Mouse (Mus musculus) forebrain, postnatal 0 days (tissue): Measurements from ENCODE around the gene Banp. TPM values are rescaled to one million over a fixed set of nuclear protein-coding genes. Genes with fewer than 3 reads are reported as not detected.

Experiments
- ATAC-seq: fragments of 200-750 bp; cut with Nextera tagmentation; 2 replicates; pipeline ENCODE4 v1.8.0; 2017; ENCODE audit warnings: mild to moderate bottlenecking, moderate library complexity
- DNase-seq: peaks from one replicate; pipeline ENCODE4 v3.0.0-alpha.2; 2015
- H3K27ac ChIP-seq: fragments of 300-500 bp; sonication (generic); 2 replicates; pipeline ENCODE4 v1.5.1; 2014; ENCODE audit warnings: low read depth, mild to moderate bottlenecking, antibody characterized with exemption, low read length, moderate library complexity, mixed read lengths
- H3K27me3 ChIP-seq: fragments of 300-500 bp; sonication (generic); 2 replicates; pipeline ENCODE4 v1.6.1; 2014; ENCODE audit warnings: mild to moderate bottlenecking, low read length, mixed read lengths; ENCODE audit not compliant: insufficient read depth
- H3K36me3 ChIP-seq: fragments of 300-500 bp; sonication (generic); 2 replicates; pipeline ENCODE4 v1.6.1; 2014; ENCODE audit warnings: mild to moderate bottlenecking, moderate library complexity; ENCODE audit not compliant: insufficient read depth
- H3K4me1 ChIP-seq: fragments of 300-500 bp; sonication (generic); 2 replicates; pipeline ENCODE4 v1.6.1; 2014; ENCODE audit warnings: antibody characterized with exemption; ENCODE audit not compliant: insufficient read depth
- H3K4me2 ChIP-seq: fragments of 300-500 bp; sonication (generic); 2 replicates; pipeline ENCODE4 v1.6.1; 2014; ENCODE audit warnings: low read depth, mild to moderate bottlenecking, moderate library complexity
- H3K4me3 ChIP-seq: fragments of 300-500 bp; sonication (generic); 2 replicates; pipeline ENCODE4 v1.5.1; 2014; ENCODE audit warnings: low read depth, low read length, mixed read lengths
- H3K9ac ChIP-seq: fragments of 300-500 bp; sonication (generic); 2 replicates; pipeline ENCODE4 v1.6.1; 2014; ENCODE audit warnings: mild to moderate bottlenecking
- H3K9me3 ChIP-seq: fragments of 300-500 bp; sonication (generic); 2 replicates; pipeline ENCODE4 v1.6.1; 2016; ENCODE audit warnings: low read length
- CTCF ChIP-seq: sonication (generic); IDR thresholded peaks from 2 replicates; pipeline ENCODE4 v1.5.1; 2016; ENCODE audit warnings: antibody characterized with exemption, control low read depth, low read depth
- WGBS: fragments of 180-500 bp; shearing (Covaris S2); extraction: QIAGEN DNeasy Blood & Tissue Kit; methylation state at CpG from one replicate; pipeline ENCODE4 v1.1.7; 2014; 5-methylcytosine and 5-hydroxymethylcytosine counted together
- polyA plus RNA-seq: library from polyadenylated mRNA; unstranded; fragments of >200 nt; fragmentation: Nextera tagmentation; extraction: Ambion mirVana; gene quantifications from 2 replicates; pipeline ENCODE4 v1.2.1, GENCODE M21; 2015
- total RNA-seq: library from RNA; depleted of rRNA; stranded (reverse); fragments of >200 nt; gene quantifications from 2 replicates; pipeline ENCODE4 v1.2.3, GENCODE M21; 2014

Gene Banp
- total and polyA plus RNA-seq, 2 experiments from 2014 or later: 29.3 to 37.9 TPM

DNA sequence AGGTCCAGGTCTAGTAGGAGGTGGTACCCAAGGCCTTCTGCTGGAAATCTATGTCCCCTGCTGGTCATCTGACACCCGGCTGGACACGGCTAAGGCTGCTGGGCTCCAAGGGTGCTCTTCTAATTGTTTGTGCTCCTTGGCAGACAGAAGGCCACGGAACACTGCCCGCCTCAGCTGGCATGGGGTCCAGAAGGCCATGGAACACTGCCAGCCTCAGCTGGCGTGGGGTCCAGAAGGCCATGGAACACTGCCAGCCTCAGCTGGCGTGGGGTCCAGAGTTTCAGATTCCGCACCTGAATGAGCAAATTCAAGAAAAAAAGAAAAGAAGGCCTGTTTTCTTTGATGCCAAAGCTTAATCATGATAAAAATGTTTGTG, 32.0 kb downstream of the Banp start:
- H3K9ac ChIP-seq: no peak overlapping the region
- H3K27me3 ChIP-seq: no peaks in the 10 kb centered on the region
- no peak overlapping the region for H3K27ac ChIP-seq
- WGBS: 46% methylated on average over 7 of the region's 7 CpGs
- TF ChIP-seq CTCF: no peak
- no peak for DNase-seq
- no peak overlapping the region for H3K4me2 ChIP-seq
- ATAC-seq: no peak
- H3K4me3 ChIP-seq: no peak overlapping the region
- no peaks in the 10 kb centered on the region for H3K4me1 ChIP-seq
- peaks cover 55% of the 10 kb centered on the region for H3K36me3 ChIP-seq
- no peaks in the 10 kb centered on the region for H3K9me3 ChIP-seq

DNA sequence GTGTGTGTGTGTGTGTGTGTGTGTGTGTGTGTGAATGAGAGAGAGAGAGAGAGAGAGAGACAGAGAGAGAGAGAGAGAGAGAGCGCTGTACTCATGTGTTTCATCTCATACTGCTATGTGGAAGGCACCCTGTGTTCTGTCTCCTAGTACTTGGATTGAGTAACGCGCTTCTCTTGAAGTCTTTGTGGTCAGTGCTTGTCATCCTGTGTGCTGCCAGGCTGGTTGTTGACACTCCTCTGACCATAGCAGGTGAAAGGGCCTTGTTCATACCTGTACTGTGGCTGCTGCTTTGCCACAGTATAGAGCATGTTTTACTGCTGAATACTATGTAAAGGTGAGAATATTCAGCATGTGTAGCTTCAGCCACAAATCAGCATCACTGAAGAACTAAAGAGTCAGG, 36.1 kb downstream of the Banp start:
- Histone ChIP-seq H3K27me3 (no peaks in the 10 kb centered on the region), H3K36me3 (peaks cover 41% of the 10 kb centered on the region), H3K27ac (no peak overlapping the region), H3K9ac (no peak overlapping the region), H3K4me2 (no peak overlapping the region), H3K9me3 (no peaks in the 10 kb centered on the region), H3K4me3 (no peak overlapping the region), H3K4me1 (no peaks in the 10 kb centered on the region)
- no peak for TF ChIP-seq CTCF
- ATAC-seq (no peak), DNase-seq (no peak)
- 98% methylated on average over 3 of the region's 3 CpGs for WGBS

DNA sequence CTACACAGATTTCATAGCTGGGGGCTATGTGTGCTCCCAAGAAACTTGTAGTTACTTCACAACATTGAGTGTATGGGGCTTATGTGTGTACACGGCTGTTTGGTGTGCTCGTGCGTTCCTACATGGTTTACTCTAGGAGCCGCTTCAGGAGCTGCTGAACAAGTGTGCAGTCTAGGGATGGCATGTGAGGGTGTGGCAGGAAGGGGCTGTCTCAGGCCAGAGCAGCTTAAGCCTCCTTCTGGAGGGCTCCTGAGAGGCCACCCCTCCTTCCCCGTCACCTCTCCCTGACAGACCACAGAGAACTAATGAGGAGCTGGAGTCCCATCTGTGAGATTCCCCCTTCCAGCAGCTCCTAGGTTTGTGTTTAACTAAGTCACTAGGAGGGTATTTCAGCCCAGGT, 38.3 kb downstream of the Banp start:
- WGBS: 91% methylated on average over 5 of the region's 5 CpGs

DNA sequence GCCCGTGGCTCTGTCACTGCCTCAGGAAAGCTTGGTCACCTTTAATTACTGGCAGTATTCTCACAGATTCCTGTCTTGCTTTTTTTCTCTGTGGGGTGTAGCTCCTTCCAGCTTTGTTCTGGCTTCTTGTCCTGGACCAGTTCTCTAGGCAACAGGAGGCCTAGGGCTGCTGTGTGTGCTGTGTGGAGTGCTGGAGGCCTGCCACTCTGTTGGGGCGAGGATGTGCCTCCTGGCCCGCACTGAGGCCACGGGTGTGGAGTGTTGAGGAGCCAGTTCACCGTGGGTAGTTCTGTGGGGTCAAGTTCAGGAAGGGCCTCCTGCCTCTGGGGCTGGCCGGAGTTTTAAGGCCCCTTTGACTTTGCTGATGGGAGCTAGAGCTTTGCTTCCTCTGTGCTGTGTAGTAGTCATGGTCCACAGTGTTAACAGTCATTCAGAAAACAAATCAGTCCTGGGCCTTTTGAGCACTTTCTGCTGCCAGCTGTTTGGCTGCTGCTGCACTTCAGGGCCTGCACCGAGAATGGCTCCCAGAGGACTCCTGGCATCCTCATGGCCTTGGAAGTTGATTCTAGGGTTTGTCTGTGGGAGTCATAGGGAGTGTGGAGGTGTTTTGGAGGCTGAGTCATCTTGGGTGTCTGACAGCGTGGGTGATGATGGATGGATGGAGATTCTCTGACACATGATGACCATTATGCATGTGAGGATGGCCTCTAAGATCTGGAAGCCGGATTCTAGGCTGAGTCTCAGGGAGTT, 41.1 kb downstream of the Banp start:
- TF ChIP-seq CTCF: no peak
- H3K4me3 ChIP-seq: no peak overlapping the region
- H3K9me3 ChIP-seq: no peaks in the 10 kb centered on the region
- no peak overlapping the region for H3K9ac ChIP-seq
- no peak overlapping the region for H3K4me2 ChIP-seq
- H3K4me1 ChIP-seq: no peaks in the 10 kb centered on the region
- no peak for DNase-seq
- ATAC-seq: no peak
- H3K27me3 ChIP-seq: no peaks in the 10 kb centered on the region
- H3K36me3 ChIP-seq: peaks cover 36% of the 10 kb centered on the region
- no peak overlapping the region for H3K27ac ChIP-seq
- WGBS: 82% methylated on average over 9 of the region's 9 CpGs

More for the DNA sequence above, 38.3 kb downstream of the Banp start:
- ATAC-seq (no peak), DNase-seq (no peak)
- Histone ChIP-seq H3K4me3 (no peak overlapping the region), H3K27me3 (no peaks in the 10 kb centered on the region), H3K36me3 (peaks cover 47% of the 10 kb centered on the region), H3K9ac (no peak overlapping the region), H3K4me1 (no peaks in the 10 kb centered on the region), H3K4me2 (no peak overlapping the region), H3K9me3 (no peaks in the 10 kb centered on the region), H3K27ac (no peak overlapping the region)
- no peak for TF ChIP-seq CTCF

DNA sequence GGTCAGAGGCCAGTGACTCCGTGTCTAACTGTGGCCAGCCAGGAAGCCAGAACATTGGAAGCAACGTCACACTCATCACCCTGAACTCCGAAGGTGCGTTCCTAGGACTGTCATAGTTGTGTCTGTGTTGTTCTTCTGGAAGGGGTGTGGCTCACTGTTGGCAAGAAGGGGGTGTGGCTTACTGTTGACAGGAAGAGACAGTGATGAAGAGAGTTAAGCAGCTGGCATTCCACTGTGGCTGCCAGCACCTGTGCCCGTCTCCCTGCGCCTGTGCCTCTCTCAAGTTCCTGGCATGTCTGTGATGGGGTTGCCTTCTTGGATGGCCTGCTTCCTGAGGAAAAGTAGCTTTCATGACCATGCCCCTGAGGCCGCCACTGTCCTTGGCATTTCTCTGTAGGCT, 42.1 kb downstream of the Banp start:
- Histone ChIP-seq H3K9me3 (no peaks in the 10 kb centered on the region), H3K27me3 (no peaks in the 10 kb centered on the region), H3K9ac (no peak overlapping the region), H3K4me1 (no peaks in the 10 kb centered on the region), H3K36me3 (peaks cover 36% of the 10 kb centered on the region), H3K4me3 (no peak overlapping the region), H3K27ac (no peak overlapping the region), H3K4me2 (no peak overlapping the region)
- ATAC-seq (no peak), DNase-seq (no peak)
- no peak for TF ChIP-seq CTCF
- WGBS: 86% methylated on average over 7 of the region's 7 CpGs

DNA sequence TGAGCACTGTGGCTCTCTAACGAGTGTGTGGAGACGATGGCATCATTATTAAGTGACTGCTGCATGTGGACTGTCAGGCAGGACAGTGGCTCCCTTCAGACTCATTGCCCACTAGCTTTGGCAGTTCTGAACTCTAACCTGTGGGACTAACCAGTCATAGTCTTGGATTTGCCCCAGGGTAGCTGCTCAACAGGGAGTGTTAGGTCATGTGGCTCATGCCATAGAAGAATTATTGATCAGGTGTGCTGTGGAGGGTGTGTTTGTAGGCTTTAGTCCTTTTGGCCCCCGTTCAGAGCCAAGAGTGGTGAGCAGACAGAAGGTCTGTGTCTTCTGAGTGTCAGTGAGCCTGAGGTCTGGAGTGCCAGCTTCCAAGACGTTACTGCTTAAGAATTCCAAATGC, 43.4 kb downstream of the Banp start:
- Histone ChIP-seq H3K4me2 (no peak overlapping the region), H3K27ac (no peak overlapping the region), H3K4me3 (no peak overlapping the region), H3K36me3 (peaks cover 46% of the 10 kb centered on the region), H3K9me3 (no peaks in the 10 kb centered on the region), H3K9ac (no peak overlapping the region), H3K4me1 (no peaks in the 10 kb centered on the region), H3K27me3 (no peaks in the 10 kb centered on the region)
- ATAC-seq: no peak
- DNase-seq: no peak
- no peak for TF ChIP-seq CTCF
- WGBS: 77% methylated on average over 4 of the region's 4 CpGs

DNA sequence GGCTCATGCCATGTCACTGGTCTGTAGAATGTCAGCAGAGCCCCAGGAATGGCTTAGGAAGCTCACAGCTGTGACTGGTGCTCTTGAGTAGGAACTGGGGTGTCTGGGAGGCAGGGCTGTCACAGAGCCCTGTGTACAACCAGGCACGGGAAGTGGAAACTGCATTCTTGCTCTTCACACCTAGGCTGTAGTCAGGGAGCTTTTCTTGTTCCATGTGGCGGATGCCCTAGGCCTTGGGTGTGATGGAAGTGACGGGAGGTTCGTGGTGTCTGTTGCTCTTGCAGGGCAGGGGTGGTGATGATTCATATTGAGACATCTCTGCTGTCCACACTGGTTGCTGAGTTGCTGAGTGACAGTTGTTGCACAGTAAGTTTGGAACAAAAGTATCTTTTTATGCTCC, 45.6 kb downstream of the Banp start:
- no peak overlapping the region for H3K4me3 ChIP-seq
- H3K27me3 ChIP-seq: no peaks in the 10 kb centered on the region
- no peaks in the 10 kb centered on the region for H3K9me3 ChIP-seq
- 87% methylated on average over 4 of the region's 4 CpGs for WGBS
- H3K4me1 ChIP-seq: no peaks in the 10 kb centered on the region
- H3K9ac ChIP-seq: no peak overlapping the region
- H3K36me3 ChIP-seq: peaks cover 54% of the 10 kb centered on the region
- no peak for TF ChIP-seq CTCF
- no peak for DNase-seq
- H3K27ac ChIP-seq: no peak overlapping the region
- no peak for ATAC-seq
- no peak overlapping the region for H3K4me2 ChIP-seq
